Mouse (Mus musculus): ENCODE measurements at regions not wholly inside any gene's neighbourhood (a gene's known extent, or its start where the extent isn't known, plus 50 kb on each side); places are given as distances from the start of the nearest gene placed in this dataset.

DNA sequence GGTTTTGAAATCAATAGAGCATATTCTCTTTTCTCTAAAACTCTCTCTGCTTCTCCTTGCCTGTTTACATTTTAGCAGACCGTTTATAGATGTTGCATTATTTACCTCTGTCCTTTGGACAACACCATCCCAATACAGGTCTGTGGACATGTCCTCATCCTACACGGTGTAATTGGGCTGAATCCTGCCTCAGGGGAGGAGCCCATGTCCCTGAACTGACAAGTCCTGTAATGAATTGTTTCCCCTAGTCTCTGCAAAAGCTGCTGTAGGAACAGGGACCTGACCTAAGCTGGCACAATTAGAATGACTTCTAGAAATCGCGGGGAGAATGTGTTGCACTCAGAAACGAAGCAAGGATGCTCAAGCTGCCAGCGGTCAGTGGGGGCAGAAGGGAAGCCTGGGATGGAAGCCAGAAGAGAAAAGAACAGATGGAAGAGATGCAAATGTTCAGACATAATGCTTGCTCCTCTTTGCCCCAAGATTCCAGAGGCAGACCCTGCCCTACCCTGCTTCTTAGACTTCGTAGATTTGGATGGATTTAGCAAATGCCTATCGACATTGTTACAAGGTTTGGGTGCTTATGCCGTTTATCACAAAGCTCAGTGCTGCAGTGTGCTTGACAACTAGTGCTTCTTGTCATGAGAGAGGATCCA, 911.5 kb downstream of the Basp1 start:
- H3K4me3 ChIP-seq (ENCODE audit: low read depth, low read length): no peak overlapping the region
- no peak overlapping the region for H3K27ac ChIP-seq (ENCODE audit: low read length)
- no peak overlapping the region for H3K9ac ChIP-seq (ENCODE audit: low read depth, low read length)
- H3K27me3 ChIP-seq (ENCODE audit: control insufficient read depth, insufficient read depth, low read depth, low read length): no peaks in the 10 kb centered on the region
- H3K4me2 ChIP-seq (ENCODE audit: low read depth, low read length): no peak overlapping the region
- no peaks in the 10 kb centered on the region for H3K36me3 ChIP-seq (ENCODE audit: control insufficient read depth, insufficient read depth)
- no peaks in the 10 kb centered on the region for H3K4me1 ChIP-seq (ENCODE audit: control insufficient read depth, low read depth, low read length)
- 65% methylated on average over 9 of the region's 9 CpGs for WGBS (ENCODE audit: insufficient replicate concordance)
- no peak for ATAC-seq (ENCODE audit: low read depth)
- H3K9me3 ChIP-seq (replicated peaks; ENCODE audit: control insufficient read depth, low read length): no peaks in the 10 kb centered on the region

DNA sequence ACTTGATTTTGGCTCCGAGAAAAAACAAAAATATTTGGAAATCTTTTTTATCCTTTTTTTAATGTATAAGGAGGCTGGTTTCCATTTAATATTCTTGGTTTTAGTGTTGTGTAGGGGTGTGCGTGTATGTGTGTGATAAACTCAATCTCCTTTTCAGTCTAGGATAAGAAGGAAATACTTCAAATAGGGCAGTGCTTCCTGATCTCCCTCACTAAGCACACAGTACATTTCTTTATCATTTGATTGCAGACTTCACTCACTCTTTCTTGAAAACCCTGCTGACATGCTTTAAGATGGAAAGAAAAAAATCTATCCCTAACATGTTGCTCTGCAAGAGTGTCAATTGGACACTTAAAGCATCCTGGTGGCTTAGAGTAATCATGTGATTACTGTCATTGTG, 927.3 kb downstream of the Basp1 start:
- WGBS (ENCODE audit: insufficient replicate concordance): 40% methylated on average over 2 of the region's 2 CpGs
- ATAC-seq (ENCODE audit: low read depth): no peak
- H3K27ac ChIP-seq (ENCODE audit: low read length): no peak overlapping the region
- H3K9ac ChIP-seq (ENCODE audit: low read depth, low read length): no peak overlapping the region
- H3K36me3 ChIP-seq (ENCODE audit: control insufficient read depth, insufficient read depth): no peaks in the 10 kb centered on the region
- no peaks in the 10 kb centered on the region for H3K9me3 ChIP-seq (replicated peaks; ENCODE audit: control insufficient read depth, low read length)
- H3K27me3 ChIP-seq (ENCODE audit: control insufficient read depth, insufficient read depth, low read depth, low read length): no peaks in the 10 kb centered on the region
- H3K4me1 ChIP-seq (ENCODE audit: control insufficient read depth, low read depth, low read length): no peaks in the 10 kb centered on the region
- no peak overlapping the region for H3K4me2 ChIP-seq (ENCODE audit: low read depth, low read length)
- no peak overlapping the region for H3K4me3 ChIP-seq (ENCODE audit: low read depth, low read length)

DNA sequence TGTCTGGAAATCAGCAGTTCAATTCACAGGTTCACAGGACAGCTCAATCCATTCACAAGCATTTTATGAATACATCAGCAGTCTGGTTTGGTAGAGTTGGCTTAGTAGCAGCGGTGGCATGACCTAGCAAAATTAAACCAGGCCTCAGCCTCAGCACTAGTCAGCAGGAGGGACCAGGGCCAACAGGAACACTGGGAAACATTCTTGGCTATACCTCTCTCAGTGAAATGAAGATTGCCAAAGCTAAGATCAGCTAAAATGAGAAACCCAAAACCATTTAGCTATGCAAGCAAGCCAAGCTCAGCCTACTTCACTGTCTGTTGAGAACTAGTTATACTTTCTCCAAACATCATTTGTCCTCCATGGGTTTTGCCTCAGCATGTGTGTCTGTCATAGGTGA, 945.3 kb downstream of the Basp1 start:
- no peak overlapping the region for H3K9ac ChIP-seq (ENCODE audit: low read depth, low read length)
- no peak overlapping the region for H3K4me3 ChIP-seq (ENCODE audit: low read depth, low read length)
- WGBS (ENCODE audit: insufficient replicate concordance): 46% methylated on average over 1 of the region's 1 CpGs
- H3K4me2 ChIP-seq (ENCODE audit: low read depth, low read length): no peak overlapping the region
- ATAC-seq (ENCODE audit: low read depth): no peak
- H3K9me3 ChIP-seq (replicated peaks; ENCODE audit: control insufficient read depth, low read length): no peaks in the 10 kb centered on the region
- H3K27ac ChIP-seq (ENCODE audit: low read length): no peak overlapping the region
- no peaks in the 10 kb centered on the region for H3K36me3 ChIP-seq (ENCODE audit: control insufficient read depth, insufficient read depth)
- H3K27me3 ChIP-seq (ENCODE audit: control insufficient read depth, insufficient read depth, low read depth, low read length): no peaks in the 10 kb centered on the region
- H3K4me1 ChIP-seq (ENCODE audit: control insufficient read depth, low read depth, low read length): no peaks in the 10 kb centered on the region

DNA sequence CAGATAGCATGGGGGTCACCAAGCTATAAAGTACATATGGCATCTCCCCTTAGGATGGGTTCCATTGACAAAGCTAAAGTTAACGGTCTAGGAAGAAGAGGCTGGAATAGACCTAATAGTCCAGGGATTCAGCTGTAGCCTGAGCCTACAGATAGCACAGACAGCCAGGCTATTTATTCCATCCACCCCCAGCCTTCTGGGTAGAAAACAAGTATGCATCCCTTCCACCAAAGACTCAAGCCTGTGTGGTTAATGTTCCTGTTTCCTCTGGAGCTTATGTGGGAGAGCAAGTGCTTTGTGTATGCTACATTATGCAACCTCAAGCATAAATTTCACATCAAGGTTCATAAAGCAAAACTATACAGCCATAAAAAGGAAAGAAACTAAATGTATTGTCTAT, 955.8 kb downstream of the Basp1 start:
- Histone ChIP-seq H3K4me3 (ENCODE audit: low read depth, low read length) (no peak overlapping the region), H3K36me3 (ENCODE audit: control insufficient read depth, insufficient read depth) (no peaks in the 10 kb centered on the region), H3K27ac (ENCODE audit: low read length) (no peak overlapping the region), H3K4me2 (ENCODE audit: low read depth, low read length) (no peak overlapping the region), H3K9ac (ENCODE audit: low read depth, low read length) (no peak overlapping the region), H3K4me1 (ENCODE audit: control insufficient read depth, low read depth, low read length) (no peaks in the 10 kb centered on the region), H3K27me3 (ENCODE audit: control insufficient read depth, insufficient read depth, low read depth, low read length) (no peaks in the 10 kb centered on the region), H3K9me3 (replicated peaks; ENCODE audit: control insufficient read depth, low read length) (no peaks in the 10 kb centered on the region; the same call in 1 of the 2 replicates)
- no peak for ATAC-seq (ENCODE audit: low read depth)
- WGBS (ENCODE audit: insufficient replicate concordance): 63% methylated on average over 1 of the region's 1 CpGs

DNA sequence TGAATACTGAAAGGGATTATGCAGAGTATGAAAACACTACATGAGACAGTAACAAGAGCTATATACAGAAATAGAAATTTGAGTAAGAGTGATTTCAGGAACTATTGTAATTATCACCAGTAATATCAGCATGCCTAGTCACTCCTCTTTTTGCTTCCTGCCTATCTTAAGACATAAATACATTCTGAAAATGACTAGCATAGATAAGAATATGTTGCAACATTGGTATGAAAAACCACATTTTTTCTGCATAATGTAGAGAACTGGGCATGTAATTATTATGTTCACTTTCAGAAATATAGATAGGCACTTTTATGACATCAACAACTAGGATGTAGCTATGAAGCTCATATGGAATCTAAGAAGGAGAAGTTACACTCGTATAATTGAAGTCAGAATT, 980.5 kb downstream of the Basp1 start:
- no peak for ATAC-seq (ENCODE audit: low read depth)
- 52% methylated on average over 1 of the region's 1 CpGs for WGBS (ENCODE audit: insufficient replicate concordance)
- no peak overlapping the region for H3K27ac ChIP-seq (ENCODE audit: low read length)
- no peak overlapping the region for H3K4me2 ChIP-seq (ENCODE audit: low read depth, low read length)
- H3K36me3 ChIP-seq (ENCODE audit: control insufficient read depth, insufficient read depth): no peaks in the 10 kb centered on the region
- H3K4me3 ChIP-seq (ENCODE audit: low read depth, low read length): no peak overlapping the region
- H3K4me1 ChIP-seq (ENCODE audit: control insufficient read depth, low read depth, low read length): no peaks in the 10 kb centered on the region
- H3K9ac ChIP-seq (ENCODE audit: low read depth, low read length): no peak overlapping the region
- no peaks in the 10 kb centered on the region for H3K27me3 ChIP-seq (ENCODE audit: control insufficient read depth, insufficient read depth, low read depth, low read length)
- no peaks in the 10 kb centered on the region for H3K9me3 ChIP-seq (replicated peaks; ENCODE audit: control insufficient read depth, low read length)

DNA sequence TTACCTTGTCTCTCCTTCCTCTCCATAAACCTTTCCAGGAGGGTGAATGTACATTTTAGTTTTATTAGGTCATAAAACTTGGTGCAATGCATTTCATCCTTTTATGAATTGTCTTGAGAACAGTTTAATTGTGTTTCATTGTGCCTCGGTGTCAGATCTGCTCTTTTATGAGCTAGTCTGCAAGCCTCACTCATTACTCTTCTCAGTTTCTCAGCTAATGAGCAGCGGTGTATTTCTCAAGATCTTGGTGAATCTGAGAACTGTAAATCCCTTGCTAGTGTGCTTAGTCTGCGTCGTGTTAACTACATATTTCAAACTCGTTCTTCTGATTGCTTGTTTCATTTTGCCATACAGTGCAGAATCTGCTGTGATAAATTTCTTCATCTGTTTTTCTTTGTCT, 984.4 kb downstream of the Basp1 start:
- H3K4me2 ChIP-seq (ENCODE audit: low read depth, low read length): no peak overlapping the region
- no peaks in the 10 kb centered on the region for H3K4me1 ChIP-seq (ENCODE audit: control insufficient read depth, low read depth, low read length)
- H3K27ac ChIP-seq (ENCODE audit: low read length): no peak overlapping the region
- no peak for ATAC-seq (ENCODE audit: low read depth)
- H3K27me3 ChIP-seq (ENCODE audit: control insufficient read depth, insufficient read depth, low read depth, low read length): no peaks in the 10 kb centered on the region
- H3K36me3 ChIP-seq (ENCODE audit: control insufficient read depth, insufficient read depth): no peaks in the 10 kb centered on the region
- WGBS (ENCODE audit: insufficient replicate concordance): 57% methylated on average over 5 of the region's 5 CpGs
- no peak overlapping the region for H3K4me3 ChIP-seq (ENCODE audit: low read depth, low read length)
- H3K9me3 ChIP-seq (replicated peaks; ENCODE audit: control insufficient read depth, low read length): no peaks in the 10 kb centered on the region
- no peak overlapping the region for H3K9ac ChIP-seq (ENCODE audit: low read depth, low read length)

DNA sequence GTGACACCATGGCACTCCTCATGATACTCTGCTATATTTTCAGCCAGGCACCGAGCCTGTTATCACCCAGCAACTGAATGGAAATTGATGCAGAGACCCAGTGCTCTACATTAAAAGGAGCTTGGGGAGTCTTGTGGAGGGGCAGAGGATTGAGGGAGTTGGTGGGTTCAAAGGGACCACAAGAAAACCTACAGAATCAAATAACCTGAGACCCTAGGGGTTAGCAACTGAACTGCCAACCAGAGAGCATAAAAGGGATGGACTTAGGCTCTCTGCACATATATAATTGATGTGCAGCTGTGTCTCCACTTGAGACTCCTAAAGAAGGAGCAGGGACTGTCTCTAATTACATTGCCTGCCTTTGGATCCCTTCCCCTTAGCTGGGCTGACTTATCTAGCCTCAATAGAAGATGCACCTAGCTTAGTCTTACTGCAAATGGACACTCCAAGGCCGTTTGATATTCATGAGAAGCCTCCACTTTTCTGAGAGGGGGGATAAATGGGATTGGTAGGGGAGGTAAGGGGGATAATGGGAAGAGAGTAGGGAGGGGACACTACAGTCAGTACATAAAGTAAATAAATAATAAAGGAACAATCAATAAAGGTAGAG, 991.1 kb downstream of the Basp1 start:
- no peaks in the 10 kb centered on the region for H3K36me3 ChIP-seq (ENCODE audit: control insufficient read depth, insufficient read depth)
- no peak for ATAC-seq (ENCODE audit: low read depth)
- H3K9ac ChIP-seq (ENCODE audit: low read depth, low read length): no peak overlapping the region
- WGBS (ENCODE audit: insufficient replicate concordance): 41% methylated on average over 2 of the region's 2 CpGs
- H3K27ac ChIP-seq (ENCODE audit: low read length): no peak overlapping the region
- no peak overlapping the region for H3K4me3 ChIP-seq (ENCODE audit: low read depth, low read length)
- H3K4me2 ChIP-seq (ENCODE audit: low read depth, low read length): no peak overlapping the region
- no peaks in the 10 kb centered on the region for H3K27me3 ChIP-seq (ENCODE audit: control insufficient read depth, insufficient read depth, low read depth, low read length)
- H3K9me3 ChIP-seq (replicated peaks; ENCODE audit: control insufficient read depth, low read length): no peaks in the 10 kb centered on the region; the same call in 1 of the 2 replicates
- H3K4me1 ChIP-seq (ENCODE audit: control insufficient read depth, low read depth, low read length): no peaks in the 10 kb centered on the region

DNA sequence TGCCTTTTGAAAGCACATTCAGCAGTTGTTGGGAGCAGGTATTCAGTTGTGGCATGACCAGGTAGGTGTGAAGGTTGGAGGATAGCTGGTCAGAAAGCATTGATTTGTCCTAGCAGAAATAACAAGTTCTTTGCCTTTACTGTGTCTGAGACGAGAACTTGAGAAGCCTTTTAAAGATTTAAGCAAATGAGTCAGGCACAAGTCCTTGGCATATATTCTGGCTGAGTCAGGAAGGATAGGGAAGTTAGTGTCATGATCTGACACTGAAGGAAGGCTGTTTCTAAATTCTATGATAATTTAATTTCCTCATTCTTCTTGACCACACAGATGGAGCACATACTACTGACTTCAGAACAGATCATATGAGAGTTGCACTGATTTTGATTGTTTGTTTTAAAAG, 993.8 kb downstream of the Basp1 start:
- Histone ChIP-seq H3K4me1 (ENCODE audit: control insufficient read depth, low read depth, low read length) (no peaks in the 10 kb centered on the region), H3K9me3 (replicated peaks; ENCODE audit: control insufficient read depth, low read length) (no peaks in the 10 kb centered on the region; the same call in 1 of the 2 replicates), H3K4me2 (ENCODE audit: low read depth, low read length) (no peak overlapping the region), H3K9ac (ENCODE audit: low read depth, low read length) (no peak overlapping the region), H3K27me3 (ENCODE audit: control insufficient read depth, insufficient read depth, low read depth, low read length) (no peaks in the 10 kb centered on the region), H3K4me3 (ENCODE audit: low read depth, low read length) (no peak overlapping the region), H3K27ac (ENCODE audit: low read length) (no peak overlapping the region), H3K36me3 (ENCODE audit: control insufficient read depth, insufficient read depth) (no peaks in the 10 kb centered on the region)
- ATAC-seq (ENCODE audit: low read depth): no peak
- WGBS (ENCODE audit: insufficient replicate concordance): 56% methylated on average over 1 of the region's 1 CpGs

DNA sequence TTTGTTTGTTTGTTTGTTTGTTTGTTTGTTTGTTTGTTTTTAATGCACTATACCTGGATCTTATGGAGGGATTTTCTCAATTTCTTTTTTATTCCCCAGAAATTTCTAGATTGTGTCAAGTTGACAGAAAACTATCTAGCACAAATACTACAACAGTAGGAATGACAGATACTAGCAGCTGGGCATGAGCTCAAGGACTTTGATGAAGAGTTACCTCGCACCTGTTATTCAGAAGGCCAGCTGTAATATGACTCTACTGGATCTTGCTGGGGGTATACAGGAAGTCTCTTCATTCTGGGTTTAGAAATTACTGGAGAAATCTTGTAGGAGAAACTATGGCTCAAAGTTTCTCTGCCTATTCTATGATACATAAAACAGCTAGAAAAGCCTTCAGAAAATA, 994.4 kb downstream of the Basp1 start:
- Histone ChIP-seq H3K27ac (ENCODE audit: low read length) (no peak overlapping the region), H3K9ac (ENCODE audit: low read depth, low read length) (no peak overlapping the region), H3K36me3 (ENCODE audit: control insufficient read depth, insufficient read depth) (no peaks in the 10 kb centered on the region), H3K27me3 (ENCODE audit: control insufficient read depth, insufficient read depth, low read depth, low read length) (no peaks in the 10 kb centered on the region), H3K4me3 (ENCODE audit: low read depth, low read length) (no peak overlapping the region), H3K4me2 (ENCODE audit: low read depth, low read length) (no peak overlapping the region), H3K4me1 (ENCODE audit: control insufficient read depth, low read depth, low read length) (no peaks in the 10 kb centered on the region), H3K9me3 (replicated peaks; ENCODE audit: control insufficient read depth, low read length) (no peaks in the 10 kb centered on the region; the same call in 1 of the 2 replicates)
- ATAC-seq (ENCODE audit: low read depth): no peak
- WGBS (ENCODE audit: insufficient replicate concordance): 50% methylated on average over 1 of the region's 1 CpGs
